Mouse (Mus musculus) limb, embryonic 13.5 days (tissue): ENCODE data around the gene H2afb2. TPM values are rescaled to one million over a fixed set of nuclear protein-coding genes. Genes with fewer than 3 reads are reported as not detected.

Experiments
- ATAC-seq: fragments of 200-750 bp; cut with Nextera tagmentation; 2 replicates; pipeline ENCODE4 v1.8.0; 2017; ENCODE audit warnings: low read depth, moderate number of reproducible peaks, moderate TSS enrichment; ENCODE audit not compliant: low FRiP score
- H3K27ac ChIP-seq: fragments of 300-500 bp; sonication (generic); 2 replicates; pipeline ENCODE4 v1.5.1; 2015; ENCODE audit warnings: inconsistent platforms, mild to moderate bottlenecking, moderate library complexity
- H3K27me3 ChIP-seq: fragments of 300-500 bp; sonication (generic); 2 replicates; pipeline ENCODE4 v1.6.1; 2015; ENCODE audit warnings: mild to moderate bottlenecking, inconsistent platforms
- H3K36me3 ChIP-seq: fragments of 300-500 bp; sonication (generic); 2 replicates; pipeline ENCODE4 v1.6.1; 2015; ENCODE audit warnings: inconsistent platforms, mild to moderate bottlenecking, moderate library complexity
- H3K4me1 ChIP-seq: fragments of 300-500 bp; sonication (generic); 2 replicates; pipeline ENCODE4 v1.6.1; 2015; ENCODE audit warnings: inconsistent platforms
- H3K4me2 ChIP-seq: fragments of 300-500 bp; sonication (generic); replicated peaks from 2 replicates; pipeline ENCODE4 v1.6.1; 2015; ENCODE audit warnings: inconsistent platforms, mild to moderate bottlenecking, moderate library complexity
- H3K4me3 ChIP-seq: fragments of 300-500 bp; sonication (generic); 2 replicates; pipeline ENCODE4 v1.5.1; 2015; ENCODE audit warnings: moderate library complexity, mild to moderate bottlenecking, inconsistent platforms
- H3K9ac ChIP-seq: fragments of 300-500 bp; sonication (generic); 2 replicates; pipeline ENCODE4 v1.6.1; 2015; ENCODE audit warnings: mild to moderate bottlenecking, inconsistent platforms
- H3K9me3 ChIP-seq: fragments of 300-500 bp; sonication (generic); 2 replicates; pipeline ENCODE4 v1.6.1; 2016; ENCODE audit warnings: inconsistent platforms
- WGBS: fragments of 180-500 bp; shearing (Covaris S2); methylation state at CpG from one replicate; pipeline ENCODE4 v1.1.7; 2015; 5-methylcytosine and 5-hydroxymethylcytosine counted together
- polyA plus RNA-seq: library from polyadenylated mRNA; unstranded; fragments of >200 nt; fragmentation: Nextera tagmentation; extraction: Ambion mirVana; gene quantifications from 2 replicates; pipeline ENCODE4 v1.2.1, GENCODE M21; 2015

H2afb2 gene
- polyA plus RNA-seq: not detected in 2 replicates

GRCm38 (mm10) chrX:116680878-116681277 lies at the start of gene H2afb2:
Gene H2afb2 (plus strand): TSS chrX:116681178.
- no peak within 1 kb of the TSS for H3K9ac ChIP-seq
- H3K27me3 ChIP-seq: no peaks in the 10 kb centered on the region
- no peak within 1 kb of the TSS for H3K4me2 ChIP-seq
- no peak for ATAC-seq
- no peak within 1 kb of the TSS for H3K4me3 ChIP-seq
- no peaks in the 10 kb centered on the region for H3K9me3 ChIP-seq
- no peak within 1 kb of the TSS for H3K27ac ChIP-seq
- no peaks in the 10 kb centered on the region for H3K36me3 ChIP-seq
- 85% methylated on average over 6 of the region's 6 CpGs for WGBS
- no peaks in the 10 kb centered on the region for H3K4me1 ChIP-seq

Other genes with a start within 250 kb of the H2afb2 start
- not detected in 2 replicates for gene Cpxcr1, start 232.2 kb upstream of the H2afb2 start, polyA plus RNA-seq